Mouse (Mus musculus) retina, postnatal 1 day (tissue): ENCODE measurements around the gene 1700049E17Rik1.
"Not testable (repeated sequence)": the region's sequence is repeated elsewhere in the genome, so short reads cannot be mapped to it uniquely, and the experiment has no call there.

Source experiments
- DNase-seq: peaks from one replicate; pipeline ENCODE4 v3.0.0-alpha.2; 2012

The 1700049E17Rik1 gene

DNA sequence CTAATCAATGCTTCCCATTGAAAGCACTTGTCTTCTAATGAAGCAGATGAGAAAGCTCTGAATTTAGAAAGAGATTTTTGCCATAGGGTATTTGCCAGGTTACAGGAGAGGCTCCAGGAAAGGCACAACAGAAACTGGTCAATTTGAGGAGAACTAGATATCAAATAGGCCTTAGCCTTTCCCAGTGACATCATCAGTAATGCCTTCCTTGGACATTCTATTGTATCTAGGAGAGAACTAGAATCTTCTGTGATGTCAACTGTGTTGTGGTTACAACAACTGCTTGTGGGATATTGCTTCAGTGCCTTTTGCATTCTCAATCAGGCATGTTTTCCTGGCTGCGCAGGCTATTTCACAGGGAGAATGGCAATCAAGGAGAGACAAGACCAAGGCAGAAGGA lies at the start of gene 1700049E17Rik1:
TSS of gene 1700049E17Rik1 (plus strand) at position 301 of the 400 bp plus-strand sequence.
- not testable (repeated sequence) for DNase-seq

DNA sequence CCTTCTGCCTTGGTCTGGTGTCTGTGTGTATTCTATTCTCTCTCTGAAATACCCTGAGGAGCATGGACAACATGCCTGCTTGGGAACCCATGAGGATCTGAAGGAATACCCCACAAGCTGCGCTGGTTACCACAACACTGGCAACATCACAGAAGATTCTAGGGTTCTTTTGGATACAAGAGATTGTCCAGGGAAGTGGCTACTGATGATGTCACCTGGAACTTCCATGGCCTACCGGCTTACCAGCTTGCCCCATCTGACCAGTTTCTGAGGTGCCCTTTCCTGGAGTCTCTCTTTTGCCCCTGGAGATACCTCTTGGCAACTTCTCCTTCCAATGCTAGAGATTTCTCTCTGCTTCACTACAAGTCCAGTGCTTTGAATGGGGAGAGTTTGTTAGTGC lies 17.6 kb upstream of the 1700049E17Rik1 start, which contains the start of gene Gm7980:
TSS of gene Gm7980 (minus strand) at position 101 of the 400 bp plus-strand sequence.
- DNase-seq, result not testable (repeated sequence)

DNA sequence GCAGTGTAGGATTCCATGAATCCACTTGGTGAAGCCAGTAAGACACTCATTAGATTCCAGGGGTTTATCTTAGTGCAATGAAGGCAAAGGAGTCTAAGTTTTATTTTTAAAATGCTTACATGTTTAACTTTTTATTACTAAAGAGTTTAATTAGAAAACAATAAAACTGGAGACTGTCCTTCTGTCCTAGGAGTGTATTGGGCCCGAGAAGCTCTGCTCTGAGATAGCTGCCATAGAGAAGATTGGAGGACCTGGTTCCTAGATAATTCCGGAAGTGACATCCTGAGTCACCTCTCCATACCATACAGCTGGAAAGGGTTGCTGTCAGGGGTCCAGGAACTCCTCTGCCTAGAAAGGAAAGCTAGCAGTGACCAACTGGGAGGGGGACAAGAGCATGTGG lies 18.9 kb downstream of the 1700049E17Rik1 start, which contains the start of gene 1700024B05Rik:
TSS of gene 1700024B05Rik (plus strand) at position 301 of the 400 bp plus-strand sequence.
- not testable (repeated sequence) for DNase-seq

DNA sequence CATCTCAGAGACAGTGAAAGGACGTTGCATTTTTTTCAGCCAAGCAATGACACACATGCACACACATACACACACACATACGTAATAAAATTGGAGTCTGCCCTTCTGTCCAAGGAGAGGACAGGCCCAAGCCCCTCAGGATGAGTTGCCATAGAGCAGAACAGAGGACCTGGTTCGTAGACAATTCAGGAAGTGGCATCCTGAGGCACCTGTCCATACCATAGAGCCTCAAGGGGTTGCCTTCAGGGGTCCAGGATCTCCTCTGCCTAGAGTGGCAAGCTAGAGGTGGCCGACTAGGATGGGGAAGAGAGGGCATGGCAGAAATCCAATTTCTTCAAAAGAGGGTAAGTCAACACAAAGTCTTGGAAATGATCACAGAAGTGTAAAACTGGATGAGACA lies 39.3 kb downstream of the 1700049E17Rik1 start:
- not testable (repeated sequence) for DNase-seq

DNA sequence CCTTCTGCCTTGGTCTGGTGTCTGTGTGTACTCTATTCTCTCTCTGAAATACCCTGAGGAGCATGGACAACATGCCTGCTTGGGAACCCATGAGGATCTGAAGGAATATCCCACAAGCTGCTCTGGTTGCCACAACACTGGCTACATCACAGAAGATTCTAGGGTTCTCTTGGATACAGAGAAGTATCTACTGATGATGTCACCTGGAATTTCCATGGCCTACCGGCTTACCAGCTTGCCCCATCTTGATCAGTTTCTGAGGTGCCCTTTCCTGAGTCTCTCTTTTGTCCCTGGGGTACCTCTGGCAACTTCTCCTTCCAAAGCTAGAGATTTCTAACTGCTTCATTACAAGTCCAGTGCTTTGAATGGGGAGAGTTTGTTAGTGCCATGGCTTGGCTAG lies 43.1 kb downstream of the 1700049E17Rik1 start, which contains the start of gene Gm6401:
TSS of gene Gm6401 (minus strand) at position 101 of the 400 bp plus-strand sequence.
- not testable (repeated sequence) for DNase-seq

DNA sequence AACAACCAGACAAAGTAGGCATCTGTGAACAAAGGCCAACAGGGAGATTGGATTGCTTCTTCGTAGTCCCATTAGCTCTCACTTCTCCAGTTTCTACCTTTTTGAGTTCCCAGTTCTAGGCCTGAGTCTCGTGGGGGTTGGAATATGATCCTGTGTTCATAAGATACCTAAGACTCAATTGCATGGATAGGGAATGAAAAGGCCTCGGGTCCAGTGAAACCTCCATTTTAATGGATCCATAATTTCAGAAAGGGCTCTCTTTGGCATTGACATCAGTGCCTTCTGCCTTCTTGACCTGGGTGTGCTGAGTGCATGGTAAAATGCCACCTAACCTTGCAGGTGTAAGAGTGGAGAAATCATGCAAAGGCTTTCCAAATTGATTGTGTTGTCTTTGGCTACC lies 43.8 kb downstream of the 1700049E17Rik1 start:
- not testable (repeated sequence) for DNase-seq
